Mouse (Mus musculus) MEL (cell line): ENCODE measurements around the gene Kif26a. TPM values are rescaled to one million over a fixed set of nuclear protein-coding genes. Genes with fewer than 3 reads are reported as not detected.

Experiments used
- DNase-seq: peaks from one replicate; pipeline ENCODE4 v3.0.0; 2011; ENCODE audit warnings: low read depth, low spot score
- H3K27ac ChIP-seq: 2 replicates; pipeline ENCODE4 v1.5.1; 2012; ENCODE audit warnings: low read depth, mild to moderate bottlenecking, control low read depth, low read length, moderate library complexity; ENCODE audit not compliant: control insufficient read depth
- H3K27me3 ChIP-seq, 2 experiments: fragments of 150-350 bp in 1 of 2; sonication (generic) in 1 of 2; 2 replicates each; pipeline ENCODE4 v1.6.1; 2012; ENCODE audit warnings: low read length in 2 of 2, mild to moderate bottlenecking in 2 of 2, improper control_type of control experiment in 1 of 2, moderate library complexity in 1 of 2; ENCODE audit not compliant: insufficient read depth in 2 of 2, control insufficient read depth in 1 of 2
- H3K36me3 ChIP-seq, 2 experiments: 2 replicates each; pipeline ENCODE4 v1.6.1; 2012 to 2014; ENCODE audit warnings: low read length in 2 of 2, improper control_type of control experiment in 1 of 2, inconsistent platforms in 1 of 2, mild to moderate bottlenecking in 1 of 2; ENCODE audit not compliant: insufficient read depth in 2 of 2, control insufficient read depth in 1 of 2
- H3K4me1 ChIP-seq, 2 experiments: fragments of 150-350 bp in 1 of 2; sonication (generic) in 1 of 2; 2 replicates each; pipeline ENCODE4 v1.6.1; 2012; ENCODE audit warnings: low read length in 2 of 2, improper control_type of control experiment in 1 of 2, mild to moderate bottlenecking in 1 of 2; ENCODE audit not compliant: insufficient read depth in 2 of 2, control insufficient read depth in 1 of 2
- H3K4me3 ChIP-seq, 2 experiments: fragments of 150-350 bp in 1 of 2; sonication (generic) in 1 of 2; 2 replicates each; pipeline ENCODE4 v1.5.1; 2012; ENCODE audit warnings: low read depth in 2 of 2, low read length in 2 of 2, mild to moderate bottlenecking in 2 of 2, moderate library complexity in 2 of 2, control low read depth in 1 of 2, improper control_type of control experiment in 1 of 2; ENCODE audit not compliant: control insufficient read depth in 1 of 2, insufficient read depth in 1 of 2
- H3K79me2 ChIP-seq: 2 replicates; pipeline ENCODE4 v1.6.1; 2012; ENCODE audit warnings: mild to moderate bottlenecking, low read length, moderate library complexity; ENCODE audit not compliant: control insufficient read depth, poor library complexity, insufficient read depth
- H3K9ac ChIP-seq: 2 replicates; pipeline ENCODE4 v1.6.1; 2012; ENCODE audit warnings: low read depth, mild to moderate bottlenecking, control low read depth, low read length, moderate library complexity; ENCODE audit not compliant: control insufficient read depth, poor library complexity, severe bottlenecking
- H3K9me3 ChIP-seq: fragments of 150-350 bp; sonication (generic); replicated peaks from 2 replicates; pipeline ENCODE4 v1.6.1; 2012; ENCODE audit warnings: mild to moderate bottlenecking, low read length, improper control_type of control experiment, moderate library complexity; ENCODE audit not compliant: insufficient read depth
- BHLHE40 ChIP-seq: IDR thresholded peaks from 2 replicates; pipeline ENCODE4 v1.6.1; 2012; ENCODE audit warnings: low read depth, mild to moderate bottlenecking, inconsistent platforms, low read length, improper control_type of control experiment, borderline replicate concordance
- CHD1 ChIP-seq: IDR thresholded peaks from 2 replicates; pipeline ENCODE4 v1.6.1; 2012; ENCODE audit warnings: low read depth, mild to moderate bottlenecking, inconsistent platforms, low read length, improper control_type of control experiment
- CTCF ChIP-seq, 3 experiments: IDR thresholded peaks in 2 of 3; conservative IDR thresholded peaks in 1 of 3; 2 replicates each; pipeline ENCODE4 v1.5.1; 2011 to 2012; ENCODE audit warnings: low read length in 3 of 3, low read depth in 2 of 3, mild to moderate bottlenecking in 2 of 3, improper control_type of control experiment in 1 of 3, inconsistent platforms in 1 of 3, mixed read lengths in 1 of 3, moderate library complexity in 1 of 3; ENCODE audit not compliant: control insufficient read depth in 1 of 3, insufficient read depth in 1 of 3, poor library complexity in 1 of 3, severe bottlenecking in 1 of 3
- E2F4 ChIP-seq: IDR thresholded peaks from 2 replicates; pipeline ENCODE4 v1.6.1; 2011; ENCODE audit warnings: low read depth, low read length, improper control_type of control experiment, borderline replicate concordance
- GABPA ChIP-seq: IDR thresholded peaks from 2 replicates; pipeline ENCODE4 v1.6.1; 2012; ENCODE audit warnings: low read depth, mild to moderate bottlenecking, inconsistent platforms, low read length, improper control_type of control experiment, moderate library complexity
- HCFC1 ChIP-seq: IDR thresholded peaks from 2 replicates; pipeline ENCODE4 v1.6.1; 2012; ENCODE audit warnings: low read depth, mild to moderate bottlenecking, inconsistent platforms, low read length, improper control_type of control experiment, moderate library complexity
- JUND ChIP-seq: IDR thresholded peaks from 2 replicates; pipeline ENCODE4 v1.6.1; 2011; ENCODE audit warnings: low read depth, mild to moderate bottlenecking, improper control_type of control experiment, low read length
- KAT2A ChIP-seq: conservative IDR thresholded peaks from 2 replicates; pipeline ENCODE4 v1.6.1; 2012; ENCODE audit warnings: low read depth, low read length, improper control_type of control experiment, inconsistent platforms
- MAFK ChIP-seq: IDR thresholded peaks from 2 replicates; pipeline ENCODE4 v1.6.1; 2011; ENCODE audit warnings: low read depth, mild to moderate bottlenecking, low read length, improper control_type of control experiment, borderline replicate concordance
- MAX ChIP-seq: IDR thresholded peaks from 2 replicates; pipeline ENCODE4 v1.6.1; 2011; ENCODE audit warnings: low read length, improper control_type of control experiment
- MXI1 ChIP-seq: IDR thresholded peaks from 2 replicates; pipeline ENCODE4 v1.6.1; 2011; ENCODE audit warnings: mild to moderate bottlenecking, low read depth, low read length, improper control_type of control experiment
- MYB ChIP-seq: IDR thresholded peaks from 2 replicates; pipeline ENCODE4 v1.6.1; 2011; ENCODE audit warnings: mild to moderate bottlenecking, low read depth, low read length, improper control_type of control experiment
- MYC ChIP-seq: IDR thresholded peaks from 2 replicates; pipeline ENCODE4 v1.6.1; 2011; ENCODE audit warnings: low read depth, mild to moderate bottlenecking, low read length, improper control_type of control experiment, moderate library complexity
- NELFE ChIP-seq: IDR thresholded peaks from 2 replicates; pipeline ENCODE4 v1.6.1; 2011; ENCODE audit warnings: low read depth, low read length, improper control_type of control experiment
- NRF1 ChIP-seq: IDR thresholded peaks from 2 replicates; pipeline ENCODE4 v1.6.1; 2014; ENCODE audit warnings: low read depth, mild to moderate bottlenecking, inconsistent platforms, low read length, improper control_type of control experiment, moderate library complexity; ENCODE audit not compliant: poor library complexity, insufficient read depth, severe bottlenecking
- POLR2AphosphoS2 ChIP-seq: IDR thresholded peaks from 2 replicates; pipeline ENCODE4 v1.6.1; 2011; ENCODE audit warnings: low read length, improper control_type of control experiment
- POLR2AphosphoS5 ChIP-seq: IDR thresholded peaks from 2 replicates; pipeline ENCODE4 v1.6.1; 2012; ENCODE audit warnings: low read depth, borderline replicate concordance, mild to moderate bottlenecking, inconsistent platforms, low read length, moderate library complexity, mixed read lengths
- RAD21 ChIP-seq: IDR thresholded peaks from 2 replicates; pipeline ENCODE4 v1.6.1; 2011; ENCODE audit warnings: mild to moderate bottlenecking, low read depth, low read length, improper control_type of control experiment
- RCOR1 ChIP-seq: IDR thresholded peaks from 2 replicates; pipeline ENCODE4 v1.6.1; 2012; ENCODE audit warnings: low read depth, mild to moderate bottlenecking, inconsistent platforms, low read length, improper control_type of control experiment
- SMC3 ChIP-seq: IDR thresholded peaks from 2 replicates; pipeline ENCODE4 v1.6.1; 2011; ENCODE audit warnings: low read depth, low read length, improper control_type of control experiment
- TBP ChIP-seq: IDR thresholded peaks from 2 replicates; pipeline ENCODE4 v1.8.0; 2011; ENCODE audit warnings: low read depth, low read length, improper control_type of control experiment
- TCF12 ChIP-seq: IDR thresholded peaks from 2 replicates; pipeline ENCODE4 v1.6.1; 2014; ENCODE audit warnings: low read depth, mild to moderate bottlenecking, inconsistent platforms, low read length, improper control_type of control experiment, moderate library complexity
- UBTF ChIP-seq: IDR thresholded peaks from 2 replicates; pipeline ENCODE4 v1.6.1; 2012; ENCODE audit warnings: low read depth, mild to moderate bottlenecking, inconsistent platforms, low read length, improper control_type of control experiment, moderate library complexity, borderline replicate concordance; ENCODE audit not compliant: insufficient read depth
- USF1 ChIP-seq: IDR thresholded peaks from 2 replicates; pipeline ENCODE4 v1.6.1; 2014; ENCODE audit warnings: low read depth, mild to moderate bottlenecking, inconsistent platforms, low read length, improper control_type of control experiment, moderate library complexity
- USF2 ChIP-seq, 2 experiments: IDR thresholded peaks; 2 replicates each; pipeline ENCODE4 v1.6.1; 2011 to 2012; ENCODE audit warnings: improper control_type of control experiment in 2 of 2, low read length in 2 of 2, borderline replicate concordance in 1 of 2, inconsistent platforms in 1 of 2, low read depth in 1 of 2, mild to moderate bottlenecking in 1 of 2; ENCODE audit not compliant: insufficient read depth in 1 of 2
- ZC3H11A ChIP-seq: IDR thresholded peaks from 2 replicates; pipeline ENCODE4 v1.6.1; 2012; ENCODE audit warnings: low read depth, mild to moderate bottlenecking, inconsistent platforms, low read length, improper control_type of control experiment
- ZKSCAN1 ChIP-seq: IDR thresholded peaks from 2 replicates; pipeline ENCODE4 v1.6.1; 2012; ENCODE audit warnings: low read depth, mild to moderate bottlenecking, inconsistent platforms, low read length, improper control_type of control experiment, moderate library complexity
- ZMIZ1 ChIP-seq: IDR thresholded peaks from 2 replicates; pipeline ENCODE4 v1.6.1; 2012; ENCODE audit warnings: low read depth, mild to moderate bottlenecking, inconsistent platforms, low read length, improper control_type of control experiment, moderate library complexity
- ZNF384 ChIP-seq: IDR thresholded peaks from 2 replicates; pipeline ENCODE4 v1.6.1; 2012; ENCODE audit warnings: low read depth, mild to moderate bottlenecking, inconsistent platforms, low read length, improper control_type of control experiment
- polyA plus RNA-seq, 2 experiments: library from polyadenylated mRNA; stranded (reverse) in 1 of 2; unstranded in 1 of 2; fragments of >175 nt in 1 of 2; fragments of >200 nt in 1 of 2; gene quantifications; 2 replicates each; pipeline versions ENCODE4 v1.2.1 to v1.2.4; 2012; ENCODE audit warnings: low replicate concordance in 2 of 2, low read depth in 1 of 2; ENCODE audit not compliant: insufficient read length in 2 of 2, insufficient read depth in 1 of 2, missing spikeins in 1 of 2
- total RNA-seq: library from RNA; depleted of rRNA; stranded (reverse); fragments of 300-350 nt; gene quantifications from 2 replicates; pipeline ENCODE4 v1.2.3, GENCODE M21; 2012

Gene Kif26a
- total and polyA plus RNA-seq, 3 experiments = 4.8 to 6.9 TPM; not detected in 1

DNA sequence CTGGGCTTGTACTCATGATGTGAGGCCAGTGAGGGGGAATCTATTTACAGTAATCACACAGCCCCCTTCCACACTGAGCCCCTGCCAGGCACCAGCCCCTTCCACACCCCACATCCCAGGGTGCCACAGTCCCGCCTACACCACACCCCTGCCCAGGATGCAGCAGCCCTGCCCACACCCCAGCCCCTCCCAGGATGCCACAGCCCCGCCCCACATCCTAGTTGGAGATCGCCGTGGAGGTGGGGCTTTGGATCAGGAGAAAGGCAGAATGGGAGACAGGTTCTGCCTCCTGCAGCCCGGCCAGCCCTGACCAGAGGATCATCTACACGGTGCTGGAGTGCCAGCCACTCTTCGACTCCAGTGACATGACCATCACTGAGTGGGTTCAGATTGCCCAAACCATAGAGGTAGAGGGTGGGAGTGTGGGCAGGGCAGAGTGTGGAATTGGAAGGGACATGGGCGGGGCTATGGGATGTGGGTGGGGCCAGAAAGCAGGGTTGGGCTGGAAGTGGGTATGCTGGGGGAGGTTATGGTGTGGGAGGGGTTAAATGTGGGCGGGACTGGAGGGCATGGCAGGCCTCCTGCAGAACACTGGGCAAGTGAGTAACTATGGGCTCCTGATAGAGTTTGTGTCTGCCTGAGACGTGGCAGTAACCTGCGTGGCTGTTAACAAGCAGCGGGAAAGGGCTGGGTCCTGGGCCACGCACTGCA, 33.2 kb upstream of the Kif26a start:
- DNase-seq = no peak
- TF ChIP-seq GABPA = no peak
- TF ChIP-seq BHLHE40 = no peak
- no peak for TF ChIP-seq UBTF
- no peak for TF ChIP-seq MAFK
- no peak for TF ChIP-seq TBP
- no peak for TF ChIP-seq TCF12
- no peak for TF ChIP-seq MYC
- no peak for TF ChIP-seq USF2 (IDR thresholded peaks at IDR 0.05; ENCODE audit: borderline replicate concordance in 1 of 2, insufficient read depth in 1 of 2, low read depth in 1 of 2, low read length in 2 of 2)
- TF ChIP-seq ZC3H11A = no peak
- no peak for TF ChIP-seq KAT2A

DNA sequence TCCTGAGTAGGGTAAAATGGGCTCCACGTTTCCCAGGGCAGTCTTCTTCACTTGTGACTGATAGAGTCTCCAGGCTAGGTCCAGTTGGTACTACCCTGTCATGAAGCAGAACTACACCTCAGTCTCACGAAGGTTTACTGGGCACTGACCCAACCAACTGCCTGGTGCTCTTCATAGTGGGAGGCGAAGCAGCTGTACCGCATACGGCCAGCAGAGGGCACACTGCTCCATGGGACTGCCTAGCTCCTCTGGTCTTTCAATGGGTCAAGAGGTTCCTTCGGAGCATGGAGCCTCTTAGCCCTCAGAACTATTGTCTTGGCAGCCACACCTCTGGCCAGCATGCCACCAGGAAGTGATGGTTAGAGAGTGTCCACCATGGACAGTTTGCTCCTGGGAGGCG, 32.3 kb upstream of the Kif26a start:
- H3K27me3 ChIP-seq = no peaks in the 10 kb centered on the region
- no peak overlapping the region for H3K9ac ChIP-seq
- no peak overlapping the region for H3K27ac ChIP-seq
- H3K36me3 ChIP-seq = no peaks in the 10 kb centered on the region
- no peaks in the 10 kb centered on the region for H3K4me1 ChIP-seq
- DNase-seq = peak; percentile 80
- H3K4me3 ChIP-seq = no peak overlapping the region
- no peaks in the 10 kb centered on the region for H3K79me2 ChIP-seq
- no peaks in the 10 kb centered on the region; the same call in 1 of the 2 replicates for H3K9me3 ChIP-seq
- TF ChIP-seq MAX (no peak), MXI1 (no peak), USF2 (IDR thresholded peaks at IDR 0.05; ENCODE audit: borderline replicate concordance in 1 of 2, insufficient read depth in 1 of 2, low read depth in 1 of 2, low read length in 2 of 2) (no peak), BHLHE40 (no peak), E2F4 (no peak), CHD1 (no peak), RAD21 (peak; percentile 86), NELFE (no peak), POLR2AphosphoS5 (no peak), UBTF (no peak), ZC3H11A (peak; percentile 80), JUND (no peak), SMC3 (peak; percentile 93), MYB (no peak), ZMIZ1 (no peak), NRF1 (no peak), KAT2A (no peak), HCFC1 (no peak), MAFK (no peak), ZKSCAN1 (no peak), MYC (no peak), ZNF384 (no peak), POLR2AphosphoS2 (no peak), RCOR1 (no peak), CTCF (IDR thresholded peaks at IDR 0.05 in 2 of 3, conservative IDR thresholded peaks at IDR 0.05 in 1 of 3; ENCODE audit: control insufficient read depth in 1 of 3, insufficient read depth in 1 of 3, low read depth in 2 of 3, low read length in 3 of 3, poor library complexity in 1 of 3, severe bottlenecking in 1 of 3) (peak in 1 of 3 experiments; percentile 93; a peak in 2 of 6 replicates), USF1 (no peak)

More for the DNA sequence above, 33.2 kb upstream of the Kif26a start:
- Histone ChIP-seq H3K79me2 (no peaks in the 10 kb centered on the region), H3K4me3 (no peak overlapping the region), H3K36me3 (no peaks in the 10 kb centered on the region), H3K9ac (no peak overlapping the region), H3K27ac (no peak overlapping the region), H3K4me1 (no peaks in the 10 kb centered on the region), H3K27me3 (no peaks in the 10 kb centered on the region), H3K9me3 (no peaks in the 10 kb centered on the region; the same call in 1 of the 2 replicates)
